Mouse (Mus musculus) urinary bladder, postnatal 4 days (tissue): ENCODE data around the gene Ugt1a6b.
A peak's percentile ranks its signal among the peaks of the same experiment; 100 is the strongest.

Source experiments
- DNase-seq, 2 experiments: peaks; one replicate each; pipeline ENCODE4 v3.0.0; 2021 to 2022; ENCODE audit warnings: low spot score in 2 of 2

The Ugt1a6b gene

DNA sequence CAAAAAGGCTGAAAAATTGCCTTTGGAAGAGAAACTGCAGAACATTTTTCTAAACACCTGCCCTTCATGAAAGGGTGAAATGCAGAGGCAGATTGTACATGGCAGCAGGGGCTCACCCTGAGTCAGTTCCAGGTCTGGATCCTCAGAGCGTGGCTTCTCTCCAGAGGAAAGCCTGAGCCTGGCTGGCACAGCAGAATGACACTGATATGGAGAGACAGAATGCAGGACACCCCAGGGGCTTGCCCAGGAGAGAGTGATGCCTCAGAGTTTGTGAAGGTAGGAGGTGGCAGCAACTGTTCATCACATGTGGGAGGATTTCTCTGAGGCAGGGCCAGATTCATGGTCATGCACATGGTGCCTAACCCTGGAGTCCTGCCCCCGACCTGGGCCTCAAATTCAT, 96.9 kb downstream of the Ugt1a6b start:
- no peak for DNase-seq

DNA sequence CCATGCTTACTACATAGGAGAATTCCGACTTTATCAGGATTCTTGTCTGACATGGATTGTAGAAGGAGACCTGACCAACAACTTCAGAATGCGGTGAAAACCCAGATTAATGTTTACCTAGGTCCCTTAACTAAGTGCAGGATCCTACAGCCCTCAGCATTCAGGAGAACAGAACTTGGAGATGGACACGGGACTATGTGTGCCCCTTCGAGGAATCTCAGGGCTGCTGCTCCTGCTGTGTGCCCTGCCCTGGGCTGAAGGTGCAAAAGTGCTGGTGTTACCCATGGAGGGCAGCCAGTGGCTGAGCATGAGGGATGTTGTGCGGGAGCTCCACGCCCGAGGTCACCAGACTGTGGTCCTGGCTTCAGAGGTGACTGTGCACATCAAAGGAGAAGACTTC, 97.4 kb downstream of the Ugt1a6b start, which contains the start of gene Ugt1a2:
TSS of gene Ugt1a2 (plus strand) at position 146 of the 400 bp plus-strand sequence.
- DNase-seq, result no peak

GRCm38 (mm10) chr1:88205294-88205922, 102.4 kb downstream of the Ugt1a6b start, which contains the start of gene Dnajb3:
Dnajb3 (minus strand) TSS chr1:88205782.
- peak; percentile 71 for DNase-seq

DNA sequence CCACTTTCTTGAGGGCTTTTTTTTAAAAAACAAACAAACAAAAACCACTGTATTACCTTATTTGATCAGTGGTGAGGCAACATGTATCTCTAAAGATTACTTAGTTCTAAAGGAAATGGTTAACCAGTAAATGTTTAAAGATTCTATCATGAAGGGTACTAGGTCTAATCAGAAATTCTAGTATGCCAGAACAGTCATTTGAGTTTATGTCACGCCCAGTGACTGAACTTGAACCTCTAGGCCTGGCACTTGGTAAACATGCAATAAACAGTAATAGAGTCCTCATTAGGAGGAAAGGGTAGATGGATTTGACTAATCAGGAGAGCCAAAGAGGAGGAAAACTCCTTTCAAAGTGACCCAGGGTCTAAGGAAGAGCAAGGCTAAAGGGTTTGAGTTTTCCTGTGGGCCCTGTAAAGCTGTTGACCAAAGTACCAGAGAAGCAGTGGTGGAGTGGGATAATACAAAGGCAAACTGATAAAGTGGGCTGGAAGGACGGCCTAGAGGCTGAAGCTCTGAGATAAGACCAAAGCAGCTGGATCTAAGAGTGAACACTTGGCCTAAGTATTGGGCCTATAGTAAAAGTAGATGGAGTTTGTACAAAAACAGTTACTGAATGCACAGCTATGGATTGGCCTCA, 103.9 kb downstream of the Ugt1a6b start:
- peak in 1 of 2 experiments; percentile 28 for DNase-seq

DNA sequence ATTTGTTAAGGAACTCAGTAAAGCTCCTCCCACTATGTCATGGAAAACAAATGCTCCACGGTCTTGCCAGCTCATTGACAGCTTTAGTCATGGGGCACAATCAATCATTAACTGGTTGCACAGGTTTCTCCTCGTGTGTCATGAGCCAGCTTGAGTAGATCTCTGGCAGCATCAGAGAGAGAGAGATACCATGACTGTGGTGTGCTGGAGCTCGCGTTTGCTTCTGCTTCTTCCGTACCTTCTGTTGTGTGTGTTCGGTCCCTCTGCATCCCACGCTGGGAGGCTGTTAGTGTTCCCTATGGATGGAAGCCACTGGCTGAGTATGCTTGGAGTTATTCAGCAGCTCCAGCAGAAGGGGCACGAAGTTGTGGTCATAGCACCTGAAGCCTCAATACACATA, 108.8 kb downstream of the Ugt1a6b start, which contains the start of gene Ugt1a1:
TSS of gene Ugt1a1 (plus strand) at position 148 of the 400 bp plus-strand sequence.
- peak; percentile 24 to 72 for DNase-seq

- peak; percentile 23 to 80 for DNase-seq
Observed at GRCm38 (mm10) chr1:88212341-88213045, 109.4 kb downstream of the Ugt1a6b start.

DNA sequence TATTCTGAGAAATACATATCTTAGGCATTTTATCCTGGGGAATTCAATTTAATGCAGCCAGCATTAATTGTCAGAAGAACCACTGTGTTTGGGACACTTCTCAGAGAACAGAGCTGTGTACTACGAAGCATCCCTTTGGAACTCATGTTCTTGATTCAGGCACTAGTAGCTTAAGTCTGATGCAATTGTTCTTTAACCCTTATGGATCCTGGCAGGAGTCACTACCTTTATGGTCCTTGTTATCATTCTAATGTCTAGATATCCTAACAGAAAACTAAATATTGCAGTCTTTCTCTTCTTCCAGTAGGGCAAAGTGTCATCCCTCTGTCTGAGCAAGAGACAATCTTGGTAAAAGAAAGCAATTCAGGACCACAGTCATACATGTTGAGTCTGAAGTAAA, 110.0 kb downstream of the Ugt1a6b start:
- peak in 1 of 2 experiments; percentile 42 for DNase-seq

DNA sequence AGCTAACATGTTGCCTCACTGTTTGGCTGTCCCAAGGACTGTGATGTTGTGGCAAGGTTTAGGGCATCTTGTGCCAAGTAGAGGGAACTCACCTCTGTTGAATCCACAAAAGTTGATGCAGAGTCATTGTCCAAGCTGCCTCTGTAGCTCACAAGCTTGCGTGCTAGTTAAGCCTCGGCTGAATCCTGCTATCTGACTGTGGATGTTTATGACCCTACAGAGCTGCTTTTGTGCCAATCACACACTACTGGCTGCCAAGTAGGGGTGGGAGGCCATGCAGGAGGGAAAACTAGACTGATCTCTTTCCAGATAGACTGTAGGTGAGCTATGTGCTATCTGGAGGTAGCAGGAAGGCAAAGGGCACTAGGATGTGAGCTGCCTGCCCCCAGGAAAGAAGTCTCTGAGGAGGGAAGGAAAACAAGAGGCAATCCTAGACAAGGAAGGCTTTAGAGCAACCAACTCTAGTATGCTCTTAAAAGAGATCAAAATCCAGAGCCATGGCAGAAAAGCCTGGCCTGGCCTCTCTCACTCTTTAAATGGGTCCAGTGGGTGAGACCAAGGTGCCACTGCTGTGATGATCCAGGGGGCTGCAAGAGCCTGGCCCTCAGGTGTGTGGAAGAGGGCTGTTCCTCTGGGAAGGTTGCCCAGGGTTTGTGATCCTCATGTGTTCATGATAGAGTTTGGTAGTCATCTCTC, 110.9 kb downstream of the Ugt1a6b start:
- peak; percentile 41 to 75 for DNase-seq

GRCm38 (mm10) chr1:88214462-88214952, 111.5 kb downstream of the Ugt1a6b start:
- DNase-seq, result no peak

DNA sequence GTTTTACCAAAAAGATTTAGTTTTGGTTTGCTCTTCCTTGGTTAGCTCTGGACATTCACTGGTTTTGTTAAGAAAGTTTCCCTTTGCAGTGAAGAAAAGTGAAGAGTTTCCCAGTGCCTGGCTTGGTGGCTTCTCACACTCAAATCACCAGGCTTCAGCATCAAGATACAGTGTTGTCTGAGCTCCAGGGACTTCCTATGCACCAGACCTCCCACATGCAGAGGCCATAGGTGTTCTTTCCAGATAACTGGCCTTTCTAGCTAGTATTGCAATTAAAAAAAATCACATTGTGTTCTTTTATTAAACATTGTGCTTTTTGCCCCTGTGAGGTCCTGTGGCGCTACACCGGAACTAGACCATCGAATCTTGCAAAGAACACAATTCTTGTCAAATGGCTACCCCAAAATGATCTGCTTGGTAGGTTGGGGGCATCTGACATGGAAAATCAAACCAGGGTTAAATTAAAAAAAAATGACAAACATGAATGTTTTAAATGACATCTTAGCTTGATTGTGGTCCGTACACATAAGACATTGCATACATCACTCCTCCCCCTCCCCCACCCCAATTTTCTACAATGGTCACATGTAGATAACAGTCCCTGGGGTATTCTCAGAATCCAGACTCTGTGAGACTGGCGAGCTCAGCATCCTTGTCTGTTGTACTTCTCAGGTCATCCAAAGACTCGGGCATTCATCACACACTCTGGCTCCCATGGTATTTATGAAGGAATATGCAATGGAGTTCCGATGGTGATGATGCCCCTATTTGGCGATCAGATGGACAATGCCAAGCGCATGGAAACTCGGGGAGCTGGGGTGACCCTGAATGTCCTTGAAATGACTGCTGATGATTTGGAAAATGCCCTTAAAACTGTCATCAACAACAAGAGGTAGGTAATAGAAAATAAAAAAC, 112.7 kb downstream of the Ugt1a6b start:
- peak in 1 of 2 experiments; percentile 64 for DNase-seq

GRCm38 (mm10) chr1:88216551-88216950, 113.5 kb downstream of the Ugt1a6b start:
- DNase-seq, result peak in 1 of 2 experiments; percentile 62

DNA sequence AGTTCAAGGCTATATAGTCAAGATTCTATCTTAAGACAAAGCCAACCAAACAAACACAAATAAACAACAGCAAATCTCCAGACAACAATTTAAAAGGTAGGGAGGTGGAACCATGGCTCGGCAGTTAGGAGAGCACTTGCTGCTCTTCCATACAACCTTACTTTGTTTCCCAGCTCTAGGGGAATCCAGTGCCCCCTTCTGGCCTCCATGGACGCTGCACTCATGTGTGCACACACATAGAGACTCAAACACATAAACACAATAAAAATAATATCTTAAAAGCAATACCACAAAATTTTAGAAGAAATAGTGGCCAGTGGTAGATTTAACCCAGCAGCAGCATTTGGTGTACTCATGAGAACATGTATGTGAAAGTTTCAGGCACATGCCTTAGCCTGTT, 114.1 kb downstream of the Ugt1a6b start:
- DNase-seq, result peak in 1 of 2 experiments; percentile 78

- DNase-seq, result peak in 1 of 2 experiments; percentile 59
Observed at GRCm38 (mm10) chr1:88217576-88217975, 114.5 kb downstream of the Ugt1a6b start.

GRCm38 (mm10) chr1:88218051-88218450, 115.0 kb downstream of the Ugt1a6b start:
- DNase-seq, result peak; percentile 37 to 80

DNA sequence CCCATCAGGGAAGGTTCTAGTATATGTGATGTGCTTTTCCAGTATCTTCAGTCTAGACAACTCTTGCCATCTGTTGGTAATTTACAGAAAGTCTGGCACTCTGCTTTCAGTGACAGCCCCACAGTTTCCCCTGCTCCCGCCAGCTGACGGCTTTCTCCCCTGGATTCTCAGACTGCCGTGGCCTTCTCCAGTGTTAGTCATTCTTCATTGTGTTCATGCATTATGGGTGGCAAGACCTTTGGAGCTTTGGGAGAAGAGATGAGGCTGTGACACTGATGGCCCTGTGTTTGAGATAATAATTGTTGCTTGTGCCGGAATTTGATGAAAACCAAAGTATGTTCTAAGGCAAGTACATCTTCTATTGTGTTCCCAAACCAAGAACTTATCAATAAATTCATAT, 115.5 kb downstream of the Ugt1a6b start:
- DNase-seq, result peak in 1 of 2 experiments; percentile 58

GRCm38 (mm10) chr1:88219054-88219453, 116.0 kb downstream of the Ugt1a6b start:
- DNase-seq, result peak in 1 of 2 experiments; percentile 57

GRCm38 (mm10) chr1:88220336-88220735, 117.3 kb downstream of the Ugt1a6b start:
- peak in 1 of 2 experiments; percentile 63 for DNase-seq

- peak in 1 of 2 experiments; percentile 0 for DNase-seq
Observed at GRCm38 (mm10) chr1:88222216-88222615, 119.2 kb downstream of the Ugt1a6b start.

- peak in 1 of 2 experiments; percentile 60 for DNase-seq
Observed at GRCm38 (mm10) chr1:88223011-88223515, 120.0 kb downstream of the Ugt1a6b start.

GRCm38 (mm10) chr1:88223591-88223990, 120.5 kb downstream of the Ugt1a6b start:
- DNase-seq, result peak in 1 of 2 experiments; percentile 70
